Mouse (Mus musculus) left cerebral cortex, adult 18-20 months (tissue): ENCODE measurements around the gene Igfbp4. TPM values are rescaled to one million over a fixed set of nuclear protein-coding genes. Genes with fewer than 3 reads are reported as not detected.

ENCODE experiments used
- DNase-seq, 2 experiments: peaks; one replicate each; pipeline ENCODE4 v3.0.0; 2021 to 2022; ENCODE audit warnings: low spot score in 2 of 2, mixed read lengths in 1 of 2
- long read RNA-seq, 2 experiments: library from polyadenylated mRNA; stranded (forward); transcript quantifications; one replicate each; pipeline ENCODE4 v2.0.0; 2021
- total RNA-seq, 2 experiments: library from RNA; stranded (reverse); gene quantifications; 2 replicates each; pipeline ENCODE4 v1.2.3; 2021

Igfbp4 gene
- total RNA-seq = 10 to 100 TPM; 64.2 to 73.2 TPM
- long read RNA-seq, experiment 1, transcript Igfbp4-201 (4 exons, 3,831 nt) = major isoform, 97 of 117 reads
- long read RNA-seq, experiment 1, partial matches to known transcripts = 3 of 117 reads
- long read RNA-seq, experiment 1, other reads (novel, unspliced or antisense) = 17 of 117 reads
- long read RNA-seq, experiment 2, transcript Igfbp4-201 (4 exons, 3,831 nt) = major isoform, 62 of 83 reads
- long read RNA-seq, experiment 2, partial matches to known transcripts = 3 of 83 reads
- long read RNA-seq, experiment 2, other reads (novel, unspliced or antisense) = 18 of 83 reads

GRCm38 (mm10) chr11:99041051-99041729 is at the start of gene Igfbp4:
Gene Igfbp4 (plus strand): TSS chr11:99041244.
- DNase-seq = peak; percentile 54 to 60

- no peak for DNase-seq
Observed at GRCm38 (mm10) chr11:98995987-98996386, 45.1 kb upstream of the Igfbp4 start.

DNA sequence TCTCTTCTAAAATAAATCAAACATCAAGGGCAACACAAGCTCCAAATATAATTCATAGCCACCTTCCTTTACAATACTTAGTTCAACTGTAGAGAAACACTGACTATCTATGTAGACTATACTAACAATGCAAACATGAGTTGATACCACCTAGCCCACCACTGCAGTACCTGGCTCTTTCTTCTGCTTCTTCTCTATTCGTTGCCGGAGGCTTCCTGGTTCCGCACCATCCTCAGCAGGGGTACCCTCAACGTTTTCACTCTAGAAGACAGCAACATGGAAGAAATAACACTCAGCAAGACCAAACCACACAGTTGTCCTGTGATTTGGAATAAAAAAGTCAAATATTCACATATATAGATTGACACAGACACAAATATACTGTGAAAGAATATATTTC is 43.4 kb upstream of the Igfbp4 start:
- DNase-seq = no peak

DNA sequence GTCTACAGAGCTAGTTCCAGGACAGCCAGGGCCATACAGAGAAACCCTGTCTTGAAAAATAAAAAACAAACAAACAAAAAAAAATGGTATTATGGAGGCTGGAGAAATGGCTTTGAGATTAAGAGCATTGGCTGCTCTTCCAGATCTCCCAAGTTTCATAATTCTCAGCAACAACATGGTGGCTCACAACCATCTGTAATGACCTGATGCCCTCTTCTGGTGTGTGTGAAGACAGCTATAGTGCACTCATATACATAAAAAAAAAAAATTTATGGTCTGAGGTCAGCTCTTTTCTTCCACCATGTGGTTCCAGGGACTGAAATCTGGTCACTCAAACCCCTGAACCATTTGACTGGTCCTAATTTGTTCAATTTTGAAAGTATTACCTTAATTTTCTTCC is 42.3 kb upstream of the Igfbp4 start:
- DNase-seq = no peak

DNA sequence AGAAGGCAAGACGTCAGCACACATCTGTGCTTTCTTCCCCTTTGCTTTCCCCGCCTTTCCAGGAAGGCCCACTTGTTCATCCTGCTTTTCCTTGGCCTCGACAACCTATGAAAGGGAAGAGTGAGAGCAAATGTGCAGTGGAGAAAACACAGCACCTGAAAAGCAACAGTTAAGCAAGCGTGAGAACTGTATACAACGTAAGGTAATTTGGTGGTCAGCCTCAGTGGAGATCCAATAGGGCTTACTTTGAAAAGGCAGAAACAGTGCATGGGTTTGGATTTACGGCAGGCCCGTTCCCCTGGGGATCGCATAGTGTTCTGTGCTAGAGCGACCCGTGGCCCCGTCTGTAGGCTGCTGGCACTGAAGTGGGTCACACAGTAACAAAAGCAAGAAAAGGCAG is 41.8 kb upstream of the Igfbp4 start:
- DNase-seq = no peak

DNA sequence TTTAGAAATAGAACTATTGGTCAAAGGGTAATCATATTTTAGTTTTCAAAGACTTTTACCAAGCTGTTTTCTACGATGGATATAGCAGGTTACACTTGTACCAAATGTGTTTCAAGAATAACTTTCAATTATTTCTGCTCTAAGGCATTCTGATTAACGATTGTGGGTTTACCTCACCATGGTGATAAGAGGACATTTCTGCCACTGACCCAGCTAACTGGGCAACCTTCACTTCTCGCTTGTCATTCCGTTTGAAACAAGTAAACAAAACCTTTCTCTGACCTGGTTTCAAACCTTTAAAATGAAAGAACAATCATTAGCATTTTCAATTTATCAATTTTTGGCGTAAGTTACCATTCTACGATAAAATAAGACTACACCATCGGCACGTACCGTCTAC is 34.3 kb upstream of the Igfbp4 start:
- DNase-seq = no peak

DNA sequence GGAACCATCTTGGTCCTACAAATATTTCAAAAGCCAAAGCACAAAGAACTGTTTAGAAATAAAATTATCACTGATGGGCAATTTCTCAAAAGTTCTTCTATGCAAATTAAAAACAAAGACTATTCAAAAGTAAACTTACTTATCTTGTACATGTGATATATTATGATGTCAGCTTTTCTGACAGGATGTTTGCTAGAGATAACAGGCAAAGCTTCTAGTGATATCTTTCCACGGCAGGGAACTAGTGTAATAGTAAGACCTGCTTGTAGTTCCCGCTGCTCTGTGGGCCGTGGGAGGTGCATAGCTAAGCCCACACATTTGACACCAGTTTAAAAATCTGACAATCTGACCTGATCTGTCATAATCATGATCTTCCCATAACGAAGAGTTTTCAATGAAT is 30.9 kb upstream of the Igfbp4 start:
- DNase-seq = no peak

GRCm38 (mm10) chr11:99010706-99011105 is 30.3 kb upstream of the Igfbp4 start:
- DNase-seq = no peak

DNA sequence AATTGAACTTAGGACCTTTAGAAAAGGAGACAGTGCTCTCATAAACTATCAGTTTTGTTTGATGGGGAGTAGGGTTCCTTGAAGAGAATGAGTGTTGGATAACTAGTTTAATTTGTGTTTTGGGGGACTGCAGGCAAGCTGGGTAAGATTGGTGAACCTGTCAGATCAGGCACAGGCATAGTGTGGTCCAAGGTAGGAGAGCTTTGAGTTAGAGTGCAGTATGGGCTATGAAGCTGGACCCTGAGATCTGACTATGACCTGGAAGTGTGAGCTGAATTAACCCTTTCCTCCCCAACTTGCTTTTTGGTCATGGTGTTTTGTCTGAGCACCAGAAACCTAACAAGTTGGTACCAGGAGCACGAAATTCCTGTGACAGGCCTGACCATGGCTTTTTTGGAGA is 27.2 kb upstream of the Igfbp4 start:
- DNase-seq = no peak

DNA sequence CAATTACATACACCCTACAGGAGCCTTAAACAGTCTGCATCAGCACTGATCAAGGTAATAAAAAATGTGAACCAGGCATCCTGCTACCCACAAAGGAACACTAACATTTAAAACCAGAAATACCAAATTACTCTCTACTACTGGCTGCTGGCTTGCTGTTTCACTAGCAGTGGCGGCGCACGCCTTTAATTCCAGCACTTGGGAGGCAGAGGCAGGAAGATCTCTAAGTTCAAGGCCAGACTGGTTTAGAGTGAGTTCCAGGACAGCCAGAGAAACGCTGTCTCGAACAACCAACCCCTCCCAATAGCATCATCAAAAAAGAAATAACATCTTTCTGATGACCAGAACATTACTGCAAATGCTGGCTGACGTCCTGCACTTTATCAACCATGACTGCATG is 21.2 kb upstream of the Igfbp4 start:
- no peak for DNase-seq

DNA sequence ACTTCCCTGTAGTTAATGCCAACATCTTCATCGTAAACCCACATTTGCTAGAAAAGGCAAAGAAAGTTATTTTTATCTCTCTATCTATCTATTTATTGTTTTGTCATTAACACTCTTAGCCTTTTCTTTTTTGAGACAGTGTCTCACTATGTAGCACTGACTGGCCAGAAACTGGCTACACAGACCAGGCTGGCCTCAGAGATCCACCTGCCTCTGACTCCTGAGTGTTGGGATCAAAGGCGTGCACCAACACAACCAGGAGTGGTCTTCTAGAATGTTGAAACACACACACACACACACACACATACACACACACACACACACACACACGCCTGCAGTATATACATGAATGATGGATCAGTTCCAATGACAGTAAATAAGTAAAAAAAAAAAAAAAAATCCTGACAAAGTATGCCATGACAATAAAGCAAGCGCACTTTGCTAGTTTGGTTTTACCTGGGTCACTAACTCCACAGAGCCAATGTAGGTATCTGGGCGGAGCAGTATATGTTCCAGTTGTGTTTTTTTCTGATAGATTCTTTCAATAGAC is 18.6 kb upstream of the Igfbp4 start:
- DNase-seq = no peak

GRCm38 (mm10) chr11:99023094-99023493 is 17.9 kb upstream of the Igfbp4 start:
- no peak for DNase-seq

DNA sequence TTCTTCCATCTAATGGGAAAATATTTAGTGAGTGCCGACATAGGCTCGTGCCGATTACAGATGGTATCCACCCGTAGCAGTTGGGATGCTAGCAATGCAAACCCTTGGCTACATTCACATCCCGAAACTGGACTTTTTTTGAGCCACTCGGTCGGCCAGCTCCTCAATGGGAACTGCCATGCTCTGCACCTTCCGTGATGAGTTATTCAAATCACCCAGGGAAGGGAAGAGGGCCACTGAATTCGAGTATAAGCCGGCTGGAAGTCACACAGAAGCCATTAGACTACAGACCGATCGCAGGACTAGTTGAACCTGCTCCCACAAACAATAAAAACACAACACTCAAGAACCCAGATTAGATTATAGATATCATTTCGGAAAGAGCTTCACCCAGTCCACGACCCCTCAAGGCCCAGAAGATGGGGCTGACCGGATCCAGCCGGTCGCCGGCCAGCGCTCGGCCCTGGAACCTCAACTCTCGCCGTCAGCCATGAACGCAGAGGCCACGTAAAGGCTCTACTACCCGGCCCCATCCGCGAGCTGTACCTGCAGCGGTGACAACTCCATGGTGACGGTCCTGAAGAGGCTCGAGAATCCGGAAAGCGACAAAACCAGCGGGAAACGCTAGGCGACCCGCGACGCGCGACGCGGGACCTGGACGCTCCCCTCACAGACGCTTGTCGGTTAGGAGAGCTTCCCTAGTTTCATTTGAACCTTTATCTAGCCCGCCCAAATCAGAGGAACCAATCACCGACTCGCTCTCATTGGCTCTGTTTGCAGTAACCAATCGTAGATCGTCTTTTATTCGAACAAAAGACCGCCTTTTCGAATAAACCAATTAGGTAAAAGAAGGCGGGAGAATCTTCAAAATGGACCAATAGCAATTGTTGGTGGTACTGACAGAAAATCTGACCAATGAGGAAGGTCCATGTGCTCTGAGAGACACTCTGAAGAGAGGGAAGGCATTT is 17.3 kb upstream of the Igfbp4 start, which contains the start of gene Top2a:
Top2a (minus strand) TSS at position 690 of the 968 bp plus-strand sequence.
- DNase-seq = peak; percentile 89 to 95

- no peak for DNase-seq
Observed at GRCm38 (mm10) chr11:99024468-99025134, 16.4 kb upstream of the Igfbp4 start.

DNA sequence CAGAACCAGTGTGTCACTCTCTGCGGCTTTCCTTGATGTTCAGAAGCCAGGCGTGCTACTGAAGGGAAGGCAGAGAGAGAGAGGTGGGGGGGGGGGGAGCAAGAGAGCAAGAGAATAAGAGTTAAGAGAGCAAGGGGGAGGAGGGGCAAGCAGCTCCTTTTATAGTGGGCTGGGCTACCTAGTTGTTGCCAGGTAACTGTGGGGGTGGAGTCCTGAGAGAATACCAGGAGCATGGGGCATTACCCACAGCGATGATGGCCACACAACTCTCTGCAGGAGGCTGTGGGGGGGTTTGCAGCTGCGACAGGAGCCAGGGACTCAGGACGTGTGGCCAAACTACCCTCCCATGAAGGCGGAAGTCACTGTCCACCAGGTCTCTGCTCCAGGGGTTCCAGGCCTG is 15.2 kb upstream of the Igfbp4 start:
- DNase-seq = no peak

DNA sequence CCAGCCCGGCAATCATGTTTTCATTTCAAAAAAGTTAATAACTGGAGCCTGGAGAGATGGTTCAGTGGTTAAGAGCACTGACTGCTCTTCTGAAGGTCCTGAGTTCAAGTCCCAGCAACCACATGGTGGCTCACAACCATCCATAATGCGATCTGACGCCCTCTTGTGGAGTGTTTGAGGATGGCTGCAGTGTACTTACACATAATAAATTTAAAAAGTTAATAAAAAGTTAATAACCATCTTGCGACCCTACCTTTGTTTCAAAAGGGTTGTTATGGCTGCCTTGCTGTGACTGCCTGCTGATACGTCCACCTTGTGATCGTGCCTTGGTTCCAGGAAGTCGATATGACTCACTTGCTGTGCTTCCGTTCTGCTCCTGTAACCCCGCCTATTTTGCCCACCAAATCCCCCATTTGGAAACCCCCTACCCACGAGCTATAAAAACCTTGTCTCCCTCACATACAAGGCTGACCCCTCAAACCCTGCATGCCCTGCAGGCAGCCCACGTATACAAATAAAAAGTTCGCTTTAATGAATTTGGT is 14.1 kb upstream of the Igfbp4 start:
- DNase-seq = no peak

DNA sequence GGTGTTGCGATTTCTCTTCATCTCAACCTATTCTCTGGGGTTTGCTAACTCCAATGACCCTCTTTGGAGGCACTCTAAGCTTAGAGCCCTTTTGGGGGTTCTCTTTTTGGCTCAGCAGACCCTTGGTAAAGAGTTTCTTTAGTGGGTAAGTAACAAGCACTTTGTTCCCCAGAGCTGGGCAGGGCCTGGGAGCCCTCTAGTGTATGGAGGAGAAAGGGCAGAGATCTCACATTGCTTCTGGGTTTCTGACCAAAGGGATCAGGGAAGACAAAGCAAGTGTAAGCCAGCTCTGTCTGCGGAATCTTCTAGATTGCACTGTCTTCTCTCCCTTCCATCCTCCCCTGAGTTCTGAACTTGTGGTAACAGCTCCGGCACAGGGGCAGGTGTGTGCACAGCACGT is 5.7 kb upstream of the Igfbp4 start:
- no peak for DNase-seq

DNA sequence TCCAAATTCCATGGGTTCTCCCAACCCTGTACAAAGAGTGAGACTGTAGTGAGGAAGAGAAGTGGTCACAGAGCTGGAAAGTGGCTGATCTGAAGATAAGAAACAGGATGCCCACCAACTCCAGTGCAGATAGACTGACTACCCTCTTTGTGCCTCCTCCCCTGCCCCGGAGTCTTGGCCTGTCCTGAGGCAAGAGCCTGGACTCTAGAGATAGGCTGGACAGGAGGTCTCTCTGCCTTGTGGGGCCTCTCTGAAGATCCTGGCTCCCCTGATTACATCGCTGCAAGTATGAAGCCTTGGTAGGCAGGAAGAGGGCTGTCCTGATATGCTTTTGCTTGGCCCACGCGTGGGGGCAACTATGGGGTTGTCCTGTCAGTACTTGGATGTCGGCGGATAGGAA is 4.8 kb upstream of the Igfbp4 start:
- no peak for DNase-seq

- DNase-seq = peak; percentile 78 to 81
Observed at GRCm38 (mm10) chr11:99039782-99040181, 1.3 kb upstream of the Igfbp4 start.

DNA sequence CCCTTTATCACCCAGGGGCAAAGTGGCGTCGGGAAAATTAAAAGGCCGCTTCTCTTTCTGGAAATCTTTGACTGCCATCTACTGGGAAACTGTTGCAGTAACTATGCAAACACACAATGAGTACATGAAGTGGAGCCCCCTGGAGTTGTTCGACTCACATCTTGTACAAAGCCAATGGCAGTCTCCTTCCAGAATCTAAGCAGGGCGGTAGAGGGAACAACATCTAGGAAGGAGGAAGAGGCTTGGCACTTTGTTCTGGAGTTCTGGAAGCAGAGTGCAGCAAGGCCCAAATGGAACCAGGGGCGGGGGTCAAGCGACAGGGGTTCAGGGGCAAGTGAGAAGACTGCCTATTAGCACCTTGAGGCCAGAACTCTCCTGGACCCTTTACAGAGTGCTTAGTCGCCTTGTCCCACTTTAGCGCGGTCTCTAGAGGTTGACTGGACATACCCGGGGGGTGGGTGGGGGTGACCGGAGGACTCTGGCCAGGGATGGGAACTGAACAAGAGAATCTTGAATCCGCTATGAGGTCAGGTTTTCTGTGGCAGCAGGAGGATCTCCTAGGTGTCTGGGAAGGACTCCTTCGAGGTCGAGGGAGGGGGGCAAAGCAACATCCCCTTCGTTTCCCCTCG is 584 bp upstream of the Igfbp4 start:
- DNase-seq = peak; percentile 18 to 33
